Mouse (Mus musculus): ENCODE data around the gene AC170998.1. TPM values are rescaled to one million over a fixed set of nuclear protein-coding genes. Genes with fewer than 3 reads are reported as not detected.

The AC170998.1 gene
- polyA plus RNA-seq (2015; fragmentation: Illumina TruSeq; extraction: RNeasy Lipid Tissue Mini Kit (QIAGEN cat#74804); ENCODE audit: insufficient read depth, low read depth, low replicate concordance), result not detected

DNA sequence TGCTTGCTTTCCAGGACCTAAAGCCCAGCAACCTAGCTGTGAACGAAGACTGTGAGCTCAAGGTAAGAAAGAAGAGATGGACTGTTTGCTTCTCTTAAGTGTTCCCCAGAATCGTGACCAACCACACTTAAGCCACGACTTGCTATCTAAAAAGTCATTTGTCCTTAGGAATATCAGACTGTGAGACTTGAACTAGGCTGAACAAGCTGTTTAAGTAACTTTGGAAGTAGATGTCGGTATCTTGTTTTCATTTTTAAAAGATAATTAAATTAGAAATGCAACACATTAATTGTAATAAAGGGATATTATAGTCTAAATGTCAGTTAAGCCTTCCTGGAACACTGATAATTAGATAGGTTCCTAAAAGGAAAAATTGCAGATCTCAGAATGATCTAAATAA, at the start of gene AC170998.1:
TSS of gene AC170998.1 (plus strand) at position 301 of the 400 bp plus-strand sequence.

DNA sequence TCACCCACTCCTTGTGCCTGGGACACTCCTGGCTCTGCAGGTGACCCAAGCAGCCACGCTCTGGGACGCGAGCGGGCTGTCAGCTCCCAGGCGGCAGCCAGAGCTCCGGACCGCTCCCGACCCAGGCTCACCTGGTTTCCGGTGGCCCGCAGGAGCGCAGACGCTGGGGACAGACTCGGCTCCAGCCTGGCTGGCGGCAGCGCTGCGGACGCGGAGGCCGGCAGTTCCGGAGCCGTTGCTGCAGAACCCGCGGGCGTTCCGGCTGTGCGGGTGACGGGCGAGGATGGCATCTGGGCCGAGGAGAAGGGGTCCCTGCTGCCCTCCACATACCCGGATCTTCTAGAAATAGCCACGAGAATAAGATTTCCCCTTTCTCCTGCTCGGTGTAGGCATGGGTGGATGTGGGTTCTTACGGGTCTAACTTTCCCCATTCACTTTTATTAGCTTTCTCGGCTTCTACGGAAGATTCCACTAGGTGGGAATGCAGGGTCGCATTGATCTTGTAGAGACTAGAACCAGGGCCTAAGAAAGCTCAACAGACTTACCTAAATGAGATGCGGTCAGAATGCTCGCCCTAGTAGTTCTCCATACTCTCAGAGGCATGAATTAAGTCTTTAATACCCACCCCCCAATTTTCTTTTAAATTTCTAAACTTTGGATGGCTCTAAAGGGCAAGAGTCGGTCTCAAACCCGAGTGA, 36.1 kb upstream of the AC170998.1 start, which contains the start of gene Slc26a8:
TSS of gene Slc26a8 (minus strand) at position 648 of the 698 bp plus-strand sequence.

DNA sequence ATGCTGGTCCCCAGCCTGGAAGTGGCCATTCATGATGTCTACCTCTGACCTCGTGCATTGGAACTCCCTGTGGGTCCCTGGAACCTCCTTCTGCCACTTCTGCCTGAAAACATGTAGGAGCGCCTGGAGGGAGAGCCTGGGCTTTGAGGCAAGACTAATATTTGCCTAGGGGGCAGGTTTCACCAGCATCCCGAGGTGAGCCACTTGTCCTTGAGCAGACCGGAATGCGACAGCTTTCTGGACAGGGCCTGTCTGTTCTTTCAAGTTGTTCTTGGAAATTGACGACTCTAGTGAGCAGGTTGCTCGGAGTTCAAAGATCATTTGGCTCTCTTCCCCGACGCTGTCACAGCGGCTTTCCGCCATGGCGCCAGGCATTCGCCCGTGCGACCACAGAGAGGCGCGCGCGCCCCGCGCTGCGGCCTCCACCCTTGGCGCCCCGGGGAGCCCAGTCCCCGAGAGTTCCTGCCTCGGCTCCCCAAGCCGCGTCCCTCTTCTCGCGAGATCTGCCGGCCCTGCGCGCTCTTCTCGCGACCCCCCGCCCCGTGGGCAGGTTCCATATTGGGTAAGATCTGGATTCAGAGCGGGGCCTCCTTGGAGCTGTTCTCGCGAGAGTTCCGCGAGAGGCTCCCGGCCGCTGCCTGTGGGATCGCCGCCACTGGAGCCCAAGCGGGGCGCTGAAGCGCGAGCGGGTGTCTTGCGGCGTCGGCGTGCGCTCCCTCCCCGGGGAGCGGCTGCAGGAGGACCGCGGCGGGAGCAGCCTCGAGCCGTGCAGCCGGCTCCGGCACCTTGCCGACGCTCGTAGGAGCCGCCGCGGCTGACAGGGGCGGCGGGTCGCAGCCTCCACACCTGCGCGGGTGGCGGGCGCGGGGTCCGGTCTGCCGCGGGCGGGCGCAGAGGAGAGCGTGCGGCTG, 34.9 kb upstream of the AC170998.1 start, which contains the start of gene Mapk14:
TSS of gene Mapk14 (plus strand) at position 554 of the 911 bp plus-strand sequence.

GRCm38 (mm10) chr17:28769121-28769874, 43.4 kb downstream of the AC170998.1 start, which contains the start of gene Mapk13:
Gene Mapk13, plus strand, starts transcription at chr17:28769297.

Other genes starting within 250 kb of the AC170998.1 start
- 9.3 TPM for gene Fkbp5, start 208.6 kb upstream of the AC170998.1 start, polyA plus RNA-seq (2015; fragmentation: Illumina TruSeq; extraction: RNeasy Lipid Tissue Mini Kit (QIAGEN cat#74804); ENCODE audit: insufficient read depth, low read depth, low replicate concordance)
- not detected for gene Armc12, start 195.3 kb upstream of the AC170998.1 start, polyA plus RNA-seq (2015; fragmentation: Illumina TruSeq; extraction: RNeasy Lipid Tissue Mini Kit (QIAGEN cat#74804); ENCODE audit: insufficient read depth, low read depth, low replicate concordance)
- not detected for gene Clpsl2, start 176.7 kb upstream of the AC170998.1 start, polyA plus RNA-seq (2015; fragmentation: Illumina TruSeq; extraction: RNeasy Lipid Tissue Mini Kit (QIAGEN cat#74804); ENCODE audit: insufficient read depth, low read depth, low replicate concordance)
- 44,031 TPM for gene Clps, start 165.3 kb upstream of the AC170998.1 start, polyA plus RNA-seq (2015; fragmentation: Illumina TruSeq; extraction: RNeasy Lipid Tissue Mini Kit (QIAGEN cat#74804); ENCODE audit: insufficient read depth, low read depth, low replicate concordance)
- not detected for gene Lhfpl5, start 150.4 kb upstream of the AC170998.1 start, polyA plus RNA-seq (2015; fragmentation: Illumina TruSeq; extraction: RNeasy Lipid Tissue Mini Kit (QIAGEN cat#74804); ENCODE audit: insufficient read depth, low read depth, low replicate concordance)
- gene Srpk1, start 103.4 kb upstream of the AC170998.1 start, polyA plus RNA-seq (2015; fragmentation: Illumina TruSeq; extraction: RNeasy Lipid Tissue Mini Kit (QIAGEN cat#74804); ENCODE audit: insufficient read depth, low read depth, low replicate concordance), result 28.9 TPM
- not detected for gene Slc26a8, start 35.9 kb upstream of the AC170998.1 start, polyA plus RNA-seq (2015; fragmentation: Illumina TruSeq; extraction: RNeasy Lipid Tissue Mini Kit (QIAGEN cat#74804); ENCODE audit: insufficient read depth, low read depth, low replicate concordance)
- gene Mapk14, start 34.8 kb upstream of the AC170998.1 start, polyA plus RNA-seq (2015; fragmentation: Illumina TruSeq; extraction: RNeasy Lipid Tissue Mini Kit (QIAGEN cat#74804); ENCODE audit: insufficient read depth, low read depth, low replicate concordance), result 17.4 TPM
- gene Mapk13, start 43.2 kb downstream of the AC170998.1 start, polyA plus RNA-seq (2015; fragmentation: Illumina TruSeq; extraction: RNeasy Lipid Tissue Mini Kit (QIAGEN cat#74804); ENCODE audit: insufficient read depth, low read depth, low replicate concordance), result 5.8 TPM
- 15.3 TPM for gene Brpf3, start 75.0 kb downstream of the AC170998.1 start, polyA plus RNA-seq (2015; fragmentation: Illumina TruSeq; extraction: RNeasy Lipid Tissue Mini Kit (QIAGEN cat#74804); ENCODE audit: insufficient read depth, low read depth, low replicate concordance)
- not detected for gene Pnpla1, start 132.3 kb downstream of the AC170998.1 start, polyA plus RNA-seq (2015; fragmentation: Illumina TruSeq; extraction: RNeasy Lipid Tissue Mini Kit (QIAGEN cat#74804); ENCODE audit: insufficient read depth, low read depth, low replicate concordance)
- not detected for gene 4930539E08Rik, start 189.2 kb downstream of the AC170998.1 start, polyA plus RNA-seq (2015; fragmentation: Illumina TruSeq; extraction: RNeasy Lipid Tissue Mini Kit (QIAGEN cat#74804); ENCODE audit: insufficient read depth, low read depth, low replicate concordance)
- not detected for gene Pxt1, start 217.8 kb downstream of the AC170998.1 start, polyA plus RNA-seq (2015; fragmentation: Illumina TruSeq; extraction: RNeasy Lipid Tissue Mini Kit (QIAGEN cat#74804); ENCODE audit: insufficient read depth, low read depth, low replicate concordance)
- 12.1 TPM for gene Kctd20, start 225.9 kb downstream of the AC170998.1 start, polyA plus RNA-seq (2015; fragmentation: Illumina TruSeq; extraction: RNeasy Lipid Tissue Mini Kit (QIAGEN cat#74804); ENCODE audit: insufficient read depth, low read depth, low replicate concordance)